Mouse (Mus musculus) intestine, embryonic 16.5 days (tissue): ENCODE measurements around the gene Gm16223. TPM values are rescaled to one million over a fixed set of nuclear protein-coding genes. Genes with fewer than 3 reads are reported as not detected.

ENCODE experiments used
- polyA plus RNA-seq: library from polyadenylated mRNA; unstranded; fragments of >200 nt; fragmentation: Nextera tagmentation; extraction: Ambion mirVana; gene quantifications from 2 replicates; pipeline ENCODE4 v1.2.1, GENCODE M21; 2015

Gene Gm16223
- polyA plus RNA-seq, 1 experiment from 2014 or later, result not detected

Other genes starting within 250 kb of the Gm16223 start
- gene Bod1l, start 223.6 kb upstream of the Gm16223 start, polyA plus RNA-seq, result 8.3 and 13.8 TPM in 2 replicates